In genomic region chr13:29273693-29274221, GRCm38 (mm10) we compare ENCODE assay signal across 11 mouse cellular contexts.
A peak's percentile ranks its signal among the peaks of the same experiment; 100 is the strongest.
DNase-seq lines count a peak whose midpoint lies in the region; ATAC-seq lines count a peak whose summit lies in the region.
"Had no signal": no experiment of that assay in that cellular context is flagged by ENCODE, and none has a peak within 500 bp of the region (broad histone marks: within the 10 kb centered on the region; RNA-seq: fewer than 3 reads in every experiment).

No protein-coding gene starts in this region.

- no peaks in the 10 kb centered on the region for H3K9me3 ChIP-seq in hindbrain, embryonic 13.5 days
- no peaks in the 10 kb centered on the region for H3K9me3 ChIP-seq in midbrain, embryonic 12.5 days
- H3K9me3 ChIP-seq: lung, embryonic 15.5 days had no signal

- H3K9ac ChIP-seq in hindbrain, embryonic 13.5 days: no peak overlapping the region
- 0 out of 2 replicates have a peak overlapping the region, but pooled peaks have one; percentile 4 for H3K9ac ChIP-seq in midbrain, embryonic 12.5 days (replicated peaks)
- H3K9ac ChIP-seq: lung, embryonic 15.5 days had no signal

- H3K4me3 ChIP-seq in hindbrain, embryonic 13.5 days: no peak overlapping the region
- no peak overlapping the region for H3K4me3 ChIP-seq in midbrain, embryonic 12.5 days
- H3K4me3 ChIP-seq: erythroblast, embryonic 14.5 days; lung, embryonic 15.5 days had no signal

- no peaks in the 10 kb centered on the region for H3K27me3 ChIP-seq in hindbrain, embryonic 13.5 days
- no peaks in the 10 kb centered on the region for H3K27me3 ChIP-seq in midbrain, embryonic 12.5 days
- H3K27me3 ChIP-seq: lung, embryonic 15.5 days had no signal

- H3K4me2 ChIP-seq in hindbrain, embryonic 13.5 days: no peak overlapping the region
- 0 out of 2 replicates have a peak overlapping the region, but pooled peaks have one; percentile 9 for H3K4me2 ChIP-seq in midbrain, embryonic 12.5 days (replicated peaks)
- H3K4me2 ChIP-seq: lung, embryonic 15.5 days had no signal

- intact Hi-C loops in heart, postnatal 10 days (cut with DNase I): no loop called here

- peak overlapping the region; percentile 63 for H3K27ac ChIP-seq in hindbrain, embryonic 13.5 days
- peak overlapping the region; percentile 83 for H3K27ac ChIP-seq in midbrain, embryonic 12.5 days (replicated peaks)
- H3K27ac ChIP-seq: lung, embryonic 15.5 days had no signal

- peak; percentile 87 for ATAC-seq in frontal cortex, adult (ENCODE audit: low TSS enrichment)
- ATAC-seq in hindbrain, embryonic 13.5 days (ENCODE audit: low FRiP score): peak; percentile 53; the same call in 1 of the 2 replicates
- peak; percentile 78 for ATAC-seq in midbrain, embryonic 12.5 days (ENCODE audit: low FRiP score, low read depth)
- ATAC-seq in megakaryocyte, adult 5-6 weeks (ENCODE audit: poor library complexity, severe bottlenecking): no peak

- no peak for DNase-seq in frontal cortex, postnatal 25 days (ENCODE audit: low spot score in 2 of 2)
- peak; percentile 38 for DNase-seq in cerebellum, adult 11-12 months
- DNase-seq in thymus, postnatal 10 days (ENCODE audit: low spot score in 2 of 2): no peak
- DNase-seq in heart, postnatal 10 days: no peak
- DNase-seq: thymus, postnatal 25 days had no signal

- no peaks in the 10 kb centered on the region for H3K36me3 ChIP-seq in hindbrain, embryonic 13.5 days
- no peaks in the 10 kb centered on the region for H3K36me3 ChIP-seq in midbrain, embryonic 12.5 days
- H3K36me3 ChIP-seq: lung, embryonic 15.5 days had no signal

- WGBS in hindbrain, embryonic 13.5 days: 54% methylated on average over 4 of the region's 4 CpGs
- WGBS in midbrain, embryonic 12.5 days: 8% methylated on average over 4 of the region's 4 CpGs

- H3K4me1 ChIP-seq in hindbrain, embryonic 13.5 days (replicated peaks): peaks cover 16% of the 10 kb centered on the region
- peaks cover 23% of the 10 kb centered on the region for H3K4me1 ChIP-seq in midbrain, embryonic 12.5 days
